Mouse (Mus musculus) adrenal gland, adult 8-10 months (tissue): ENCODE results near the gene Hnrnpa2b1. TPM values are rescaled to one million over a fixed set of nuclear protein-coding genes. Genes with fewer than 3 reads are reported as not detected.
A peak's percentile ranks its signal among the peaks of the same experiment; 100 is the strongest.

ENCODE experiments used
- DNase-seq: peaks from one replicate; pipeline ENCODE4 v3.0.0; 2022
- total RNA-seq, 4 experiments: library from RNA; stranded (reverse); gene quantifications; 2 replicates each; pipeline ENCODE4 v1.2.4; 2022

Hnrnpa2b1 gene
- total RNA-seq, 4 experiments from 2014 or later = 423 to 743 (median 588) TPM

DNA sequence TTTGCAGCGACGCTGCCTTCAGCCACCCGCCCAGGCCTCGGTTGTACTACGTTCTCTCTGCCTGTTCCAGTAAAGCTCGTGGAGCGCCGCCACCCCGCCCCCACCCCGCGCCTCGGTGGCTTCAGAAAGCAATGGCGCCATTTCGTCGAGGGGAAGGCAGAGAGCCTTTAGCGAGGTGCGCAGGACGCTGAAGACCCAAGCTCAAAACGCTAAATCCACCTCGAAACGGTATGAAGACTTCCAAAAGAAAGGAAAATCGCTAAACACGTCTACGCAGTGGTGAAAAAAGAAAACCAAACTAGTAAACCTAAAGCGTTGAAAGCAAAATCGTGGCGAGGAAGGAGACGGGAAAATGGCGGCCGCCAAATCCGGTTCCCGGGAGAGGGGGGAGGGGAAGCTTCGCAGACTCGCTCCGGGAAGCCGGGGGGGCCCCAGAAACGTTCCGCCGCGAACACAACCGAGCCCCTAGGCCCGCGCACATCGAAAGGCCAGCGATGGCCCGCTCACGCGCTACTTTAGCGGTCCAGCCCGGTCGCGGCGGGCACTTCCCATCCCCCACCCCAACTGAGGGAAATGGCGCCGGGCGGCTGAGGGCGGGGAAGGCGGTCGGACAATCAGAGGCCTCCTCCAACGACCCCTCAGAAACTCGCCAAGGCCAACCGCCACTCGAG lies 668 bp downstream of the Hnrnpa2b1 start:
- DNase-seq = peak; percentile 65

DNA sequence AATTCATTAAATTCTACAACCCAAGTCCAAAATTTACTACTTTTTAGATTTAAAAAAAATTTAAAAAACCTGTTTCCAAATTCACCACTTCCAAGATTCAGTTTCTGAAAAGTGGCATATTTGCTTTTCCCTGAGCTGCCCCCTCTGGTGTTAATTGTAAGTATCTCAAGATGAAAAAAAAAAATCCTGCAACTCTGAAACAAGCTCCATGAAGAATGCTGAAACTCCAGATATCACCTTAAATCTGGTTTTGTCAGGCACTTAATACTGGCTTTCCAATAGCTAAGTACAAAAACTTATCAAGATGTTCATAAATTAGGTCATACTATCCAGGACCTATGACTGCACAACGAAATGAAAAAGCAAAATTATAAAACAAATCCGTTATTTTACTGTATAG lies 2.0 kb downstream of the Hnrnpa2b1 start:
- DNase-seq = no peak

- no peak for DNase-seq
These were observed 9.3 kb downstream of the Hnrnpa2b1 start for GRCm38 (mm10) chr6:51460363-51460762.

DNA sequence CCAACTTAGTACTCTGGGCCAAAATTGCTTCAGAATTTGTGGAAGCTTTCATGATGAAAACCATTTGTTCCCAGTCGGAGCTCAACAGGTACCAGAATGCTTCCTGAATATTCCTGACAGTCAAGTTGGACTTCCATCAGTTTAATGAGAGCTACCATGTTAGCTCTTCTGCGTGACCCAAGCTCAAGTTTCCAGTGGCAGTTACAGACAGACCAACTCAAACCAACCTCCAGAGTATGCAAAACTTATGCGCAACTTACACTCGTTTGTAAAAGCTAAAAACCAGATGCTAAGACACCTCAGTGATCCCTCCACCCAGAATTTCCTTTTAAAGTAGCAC lies 9.7 kb downstream of the Hnrnpa2b1 start:
- no peak for DNase-seq

DNA sequence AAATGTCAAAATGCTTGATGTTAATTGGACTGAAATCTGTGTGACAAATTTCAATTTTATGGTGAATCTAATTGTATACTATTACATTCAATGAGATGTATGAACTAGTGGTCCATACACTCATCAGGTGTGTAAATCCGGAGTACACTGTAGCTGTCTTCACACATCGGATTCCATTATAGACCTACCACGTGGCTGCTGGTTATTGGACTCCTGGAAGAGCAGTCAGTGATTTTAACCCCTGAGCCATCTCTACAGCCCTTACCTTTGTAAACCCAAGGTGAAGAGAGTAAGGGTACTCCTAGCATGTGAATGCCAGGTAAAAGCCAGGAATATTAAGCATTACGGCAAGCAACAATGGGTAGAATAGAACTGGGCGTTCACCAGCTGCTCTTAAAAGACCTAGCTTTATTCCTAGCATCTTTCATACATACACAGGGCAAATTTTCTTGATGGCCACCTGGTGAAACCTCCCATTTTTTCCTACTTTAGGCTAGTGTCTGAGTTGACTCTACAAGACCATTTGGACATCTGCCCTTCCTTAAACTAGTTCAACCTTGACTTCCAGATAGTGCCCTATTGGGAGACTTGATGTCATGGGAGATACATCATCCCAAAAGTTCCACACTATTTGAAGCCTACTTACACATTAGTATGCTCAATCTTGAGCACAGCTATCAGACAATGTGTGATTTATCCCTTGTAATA lies 10.2 kb downstream of the Hnrnpa2b1 start:
- no peak for DNase-seq

- DNase-seq = peak; percentile 55
These were observed 10.8 kb downstream of the Hnrnpa2b1 start for GRCm38 (mm10) chr6:51458925-51459312.

- no peak for DNase-seq
These were observed 11.8 kb downstream of the Hnrnpa2b1 start for GRCm38 (mm10) chr6:51457770-51458387.

DNA sequence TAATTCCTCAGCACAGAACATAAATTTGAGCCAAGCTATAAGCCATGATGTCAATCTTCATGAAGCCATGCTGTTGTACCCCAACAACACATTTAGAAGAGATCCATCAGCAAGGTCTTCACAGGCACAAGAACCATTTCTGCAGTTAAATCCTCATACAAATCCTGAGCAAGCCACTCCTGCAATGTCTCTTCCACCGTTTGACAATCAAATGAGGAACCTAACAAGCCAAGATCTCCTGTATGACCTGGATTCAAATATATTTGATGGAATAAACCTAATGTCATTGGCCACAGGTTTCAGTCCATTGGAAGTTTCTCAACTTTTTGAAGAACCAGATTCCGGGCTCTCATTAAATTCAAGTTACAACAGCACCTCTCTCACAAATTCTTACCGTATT lies 12.4 kb downstream of the Hnrnpa2b1 start:
- DNase-seq = no peak

DNA sequence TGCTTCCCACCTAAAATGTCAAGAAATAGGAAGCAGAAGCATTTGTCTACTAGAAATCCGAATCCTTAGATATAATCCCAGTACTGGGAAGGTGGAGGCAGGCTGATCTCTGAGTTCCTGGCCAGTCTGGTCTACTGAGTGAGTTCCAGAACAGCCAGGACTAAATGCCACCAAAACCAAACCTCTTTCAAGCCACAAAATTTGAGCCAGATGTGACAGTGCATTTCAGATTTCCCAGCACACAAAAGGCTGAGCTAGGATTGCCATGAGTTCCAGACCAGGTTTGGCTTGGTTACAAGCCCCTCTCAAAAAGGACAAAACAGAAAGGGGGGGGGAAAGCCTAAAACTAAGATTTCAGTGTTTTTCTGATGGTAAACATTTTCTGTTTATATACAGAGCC lies 13.5 kb downstream of the Hnrnpa2b1 start:
- DNase-seq = no peak

- DNase-seq = no peak
These were observed 14.7 kb downstream of the Hnrnpa2b1 start for GRCm38 (mm10) chr6:51454949-51455348.

GRCm38 (mm10) chr6:51452927-51453503 lies 16.7 kb downstream of the Hnrnpa2b1 start:
- no peak for DNase-seq

GRCm38 (mm10) chr6:51442191-51442835 lies 27.4 kb downstream of the Hnrnpa2b1 start:
- DNase-seq = no peak

GRCm38 (mm10) chr6:51438826-51439330 lies 30.8 kb downstream of the Hnrnpa2b1 start:
- DNase-seq = no peak

- no peak for DNase-seq
These were observed 32.0 kb downstream of the Hnrnpa2b1 start for GRCm38 (mm10) chr6:51437665-51438064.

GRCm38 (mm10) chr6:51434270-51434669 lies 35.4 kb downstream of the Hnrnpa2b1 start:
- no peak for DNase-seq

DNA sequence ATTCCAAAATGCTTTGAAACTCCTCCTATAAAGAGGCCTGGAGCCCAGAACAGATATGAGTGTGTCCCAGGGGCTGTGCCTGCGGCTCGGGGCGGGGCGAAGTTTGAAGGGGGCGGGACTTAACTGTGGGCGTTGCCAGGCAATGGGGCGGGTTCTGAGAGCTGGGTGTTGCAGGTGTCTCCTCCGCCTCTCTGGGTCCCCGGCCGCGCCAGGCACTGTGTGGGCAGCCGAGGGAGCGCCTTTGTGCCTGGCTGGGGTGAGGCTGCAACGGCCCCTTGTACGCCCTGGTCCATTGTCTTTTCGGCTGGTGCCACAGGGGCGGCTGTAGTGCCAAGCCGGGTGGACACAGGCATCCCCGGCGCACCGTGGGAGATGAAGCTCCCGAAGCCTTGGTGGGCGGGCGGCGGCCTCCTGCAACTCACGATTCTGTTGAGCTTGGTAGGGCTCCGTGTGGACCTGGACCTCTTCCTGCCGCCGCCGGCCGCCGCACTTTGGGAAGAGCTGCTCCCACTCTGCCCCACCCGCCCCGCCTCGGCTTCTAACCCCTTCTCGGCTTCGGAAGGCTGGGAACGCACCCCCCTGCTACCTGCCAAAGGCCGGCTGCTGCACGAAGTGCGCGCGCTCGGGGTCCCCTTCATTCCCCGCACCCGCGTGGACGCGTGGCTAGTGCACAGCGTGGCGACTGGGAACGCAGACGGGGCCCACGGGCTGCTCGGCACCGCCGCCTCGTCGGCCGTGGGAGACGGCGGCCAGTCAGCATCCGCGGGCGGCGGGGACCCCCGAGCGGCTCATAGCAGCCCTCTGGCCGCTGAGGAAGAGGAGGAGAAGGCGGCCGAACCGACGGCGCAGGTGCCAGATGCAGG lies 36.9 kb downstream of the Hnrnpa2b1 start, which contains the start of gene Nfe2l3:
Nfe2l3 (plus strand) TSS at position 136 of the 863 bp plus-strand sequence.
- DNase-seq = no peak

GRCm38 (mm10) chr6:51424537-51424936 lies 45.2 kb downstream of the Hnrnpa2b1 start:
- no peak for DNase-seq

- DNase-seq = no peak
These were observed 46.1 kb downstream of the Hnrnpa2b1 start for GRCm38 (mm10) chr6:51423466-51424122.

GRCm38 (mm10) chr6:51417306-51417936 lies 52.3 kb downstream of the Hnrnpa2b1 start:
- DNase-seq = no peak

GRCm38 (mm10) chr6:51416433-51416832 lies 53.3 kb downstream of the Hnrnpa2b1 start:
- no peak for DNase-seq
